Mouse (Mus musculus) lung, embryonic 16.5 days (tissue): ENCODE measurements at regions not wholly inside any gene's neighbourhood (a gene's known extent, or its start where the extent isn't known, plus 50 kb on each side); places are given as distances from the start of the nearest gene placed in this dataset.

Source experiments
- ATAC-seq: fragments of 200-750 bp; cut with Nextera tagmentation; 2 replicates; pipeline ENCODE4 v1.8.0; 2017; ENCODE audit warnings: low read depth, mild to moderate bottlenecking, moderate library complexity
- H3K27ac ChIP-seq: fragments of 300-500 bp; sonication (generic); 2 replicates; pipeline ENCODE4 v1.5.1; 2014; ENCODE audit warnings: mild to moderate bottlenecking, control low read depth, low read length
- H3K27me3 ChIP-seq: fragments of 300-500 bp; sonication (generic); 2 replicates; pipeline ENCODE4 v1.6.1; 2014; ENCODE audit warnings: low read depth, low read length, mixed read lengths; ENCODE audit not compliant: control insufficient read depth, insufficient read depth
- H3K36me3 ChIP-seq: fragments of 300-500 bp; sonication (generic); 2 replicates; pipeline ENCODE4 v1.6.1; 2014; ENCODE audit warnings: low read length; ENCODE audit not compliant: control insufficient read depth, insufficient read depth
- H3K4me1 ChIP-seq: fragments of 300-500 bp; sonication (generic); replicated peaks from 2 replicates; pipeline ENCODE4 v1.6.1; 2014; ENCODE audit warnings: low read length, mixed read lengths; ENCODE audit not compliant: control insufficient read depth, insufficient read depth
- H3K4me2 ChIP-seq: fragments of 300-500 bp; sonication (generic); 2 replicates; pipeline ENCODE4 v1.6.1; 2014; ENCODE audit warnings: low read depth, low read length, control low read depth
- H3K4me3 ChIP-seq: fragments of 300-500 bp; sonication (generic); 2 replicates; pipeline ENCODE4 v1.5.1; 2014; ENCODE audit warnings: mild to moderate bottlenecking, low read length, control low read depth
- H3K9ac ChIP-seq: fragments of 300-500 bp; sonication (generic); 2 replicates; pipeline ENCODE4 v1.6.1; 2014; ENCODE audit warnings: low read length, control low read depth
- H3K9me3 ChIP-seq: fragments of 300-500 bp; sonication (generic); 2 replicates; pipeline ENCODE4 v1.6.1; 2016; ENCODE audit warnings: low read length; ENCODE audit not compliant: control insufficient read depth
- WGBS: fragments of 180-500 bp; shearing (Covaris S2); extraction: QIAGEN DNeasy Blood & Tissue Kit; methylation state at CpG from one replicate; pipeline ENCODE4 v1.1.7; 2014; 5-methylcytosine and 5-hydroxymethylcytosine counted together

DNA sequence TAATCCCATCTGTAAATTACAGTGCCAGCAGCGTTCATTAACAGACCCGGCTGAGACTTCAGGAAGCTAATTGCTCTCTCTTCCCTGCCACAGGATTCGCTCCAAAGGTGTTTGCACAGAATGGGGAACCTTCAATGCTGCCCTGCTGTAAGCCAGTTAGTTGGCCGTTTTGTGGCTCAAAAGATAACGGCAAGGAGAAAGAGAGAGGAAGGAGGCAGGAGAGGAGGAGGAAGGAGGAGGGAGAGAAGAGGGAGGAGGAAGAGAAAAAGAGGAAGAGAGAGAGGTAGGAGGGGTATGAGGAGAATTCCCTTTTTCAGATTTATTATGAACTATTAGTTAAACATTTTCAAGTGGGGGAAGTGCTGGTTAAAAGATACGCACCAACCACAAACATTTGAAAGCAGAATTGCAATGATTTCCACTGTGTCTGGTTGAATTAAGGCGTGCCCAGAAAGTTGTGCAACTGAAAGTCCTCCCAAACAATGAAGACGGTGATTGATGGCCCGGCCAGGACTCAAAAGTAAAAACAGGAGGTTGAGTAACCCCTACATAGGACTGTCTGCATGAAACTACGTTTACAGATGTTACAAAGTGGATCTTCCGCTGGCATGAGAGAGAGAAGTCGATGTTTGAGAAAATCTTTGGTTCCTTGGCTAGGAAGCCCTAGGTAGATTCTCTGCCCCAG is 273.6 kb downstream of the Mreg start:
- H3K4me3 ChIP-seq = no peak overlapping the region
- H3K9ac ChIP-seq = 0 out of 2 replicates have a peak overlapping the region, but pooled peaks have one; percentile 7
- H3K4me2 ChIP-seq = peak overlapping the region; percentile 8; the same call in 1 of the 2 replicates
- H3K4me1 ChIP-seq = peaks cover 25% of the 10 kb centered on the region
- H3K9me3 ChIP-seq = no peaks in the 10 kb centered on the region
- no peaks in the 10 kb centered on the region for H3K36me3 ChIP-seq
- no peak overlapping the region for H3K27ac ChIP-seq
- WGBS = 20% methylated on average over 12 of the region's 12 CpGs
- no peaks in the 10 kb centered on the region for H3K27me3 ChIP-seq
- no peak for ATAC-seq

DNA sequence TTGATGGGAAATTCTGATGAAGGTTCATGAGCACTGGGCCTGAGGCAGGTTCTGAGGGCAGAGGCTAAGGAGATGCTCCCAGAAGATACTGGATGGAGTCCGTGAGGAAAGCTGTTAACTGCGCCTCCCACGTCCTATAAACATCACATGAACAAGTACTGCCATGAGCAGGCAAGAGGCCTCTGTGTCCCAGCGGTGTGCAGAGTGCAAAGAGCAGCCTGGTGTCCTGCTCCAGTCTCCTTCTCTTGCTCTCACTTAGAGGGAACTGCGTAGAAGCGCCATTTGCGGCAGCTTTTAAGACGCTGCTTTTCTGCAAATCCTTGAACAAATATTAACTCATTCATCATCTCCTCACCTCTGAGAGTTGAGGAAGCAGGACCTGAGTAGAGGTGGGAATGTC is 274.2 kb downstream of the Mreg start:
- H3K36me3 ChIP-seq = no peaks in the 10 kb centered on the region
- ATAC-seq = no peak
- H3K4me2 ChIP-seq = peak overlapping the region; percentile 8; the same call in 1 of the 2 replicates
- H3K27me3 ChIP-seq = no peaks in the 10 kb centered on the region
- 29% methylated on average over 8 of the region's 8 CpGs for WGBS
- no peaks in the 10 kb centered on the region for H3K9me3 ChIP-seq
- no peak overlapping the region for H3K4me3 ChIP-seq
- H3K9ac ChIP-seq = 0 out of 2 replicates have a peak overlapping the region, but pooled peaks have one; percentile 7
- H3K4me1 ChIP-seq = peaks cover 25% of the 10 kb centered on the region
- H3K27ac ChIP-seq = no peak overlapping the region

DNA sequence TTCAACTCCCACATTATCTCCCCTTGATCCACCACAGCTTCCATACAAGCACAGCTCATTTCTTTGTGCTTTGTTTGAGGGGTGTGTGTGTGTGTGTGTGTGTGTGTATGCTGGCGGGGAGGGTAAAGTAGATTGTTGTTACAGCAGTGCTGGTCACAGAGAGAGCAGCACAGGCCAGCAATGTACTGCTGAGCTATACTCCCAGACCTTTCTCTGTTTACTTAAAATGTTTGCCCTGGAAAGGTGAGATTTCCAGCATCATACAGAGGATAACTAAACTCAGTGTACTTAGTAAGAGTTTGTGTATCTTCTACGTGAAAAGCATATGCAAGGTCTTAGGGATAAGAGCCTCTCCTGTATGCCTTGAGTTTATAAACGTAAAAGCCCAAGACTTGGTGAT is 274.9 kb downstream of the Mreg start:
- Histone ChIP-seq H3K4me2 (no peak overlapping the region), H3K36me3 (no peaks in the 10 kb centered on the region), H3K4me3 (no peak overlapping the region), H3K27ac (no peak overlapping the region), H3K9ac (no peak overlapping the region), H3K4me1 (peaks cover 22% of the 10 kb centered on the region), H3K9me3 (no peaks in the 10 kb centered on the region), H3K27me3 (no peaks in the 10 kb centered on the region)
- 58% methylated on average over 3 of the region's 3 CpGs for WGBS
- ATAC-seq = no peak

DNA sequence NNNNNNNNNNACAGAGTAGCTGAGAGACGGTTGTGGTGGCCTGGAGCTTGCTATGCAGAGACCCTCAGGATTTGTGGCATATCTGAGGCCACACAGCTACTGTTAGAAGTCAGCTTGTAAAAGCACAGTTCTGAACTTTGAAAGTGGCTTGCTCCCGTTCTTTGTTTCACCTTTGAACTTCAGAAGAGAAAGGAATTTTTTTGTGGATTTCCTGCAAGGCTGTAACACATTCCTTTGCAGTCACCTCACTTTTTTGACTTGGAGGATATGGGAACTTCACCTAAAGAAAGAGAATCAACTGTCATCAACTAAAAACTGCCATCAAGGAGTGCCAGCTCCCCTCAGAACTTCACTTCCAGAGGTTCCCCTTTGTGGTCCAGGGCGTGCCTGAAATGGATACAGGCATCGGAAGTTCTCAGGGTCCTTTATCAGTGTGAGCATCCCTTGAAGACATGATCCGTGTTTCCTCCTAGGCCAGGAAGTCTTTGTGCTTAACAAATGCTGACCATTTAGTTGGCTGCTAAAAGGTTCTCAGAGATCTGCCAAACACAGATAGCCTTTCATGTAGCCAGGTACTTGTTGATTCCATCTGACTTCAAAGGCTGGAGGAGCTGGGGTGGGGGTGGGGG is 275.5 kb downstream of the Mreg start:
- no peak overlapping the region for H3K4me2 ChIP-seq
- WGBS = 24% methylated on average over 5 of the region's 5 CpGs
- H3K27ac ChIP-seq = no peak overlapping the region
- no peaks in the 10 kb centered on the region for H3K9me3 ChIP-seq
- peaks cover 22% of the 10 kb centered on the region for H3K4me1 ChIP-seq
- no peaks in the 10 kb centered on the region for H3K27me3 ChIP-seq
- ATAC-seq = no peak
- no peak overlapping the region for H3K4me3 ChIP-seq
- no peaks in the 10 kb centered on the region for H3K36me3 ChIP-seq
- no peak overlapping the region for H3K9ac ChIP-seq

DNA sequence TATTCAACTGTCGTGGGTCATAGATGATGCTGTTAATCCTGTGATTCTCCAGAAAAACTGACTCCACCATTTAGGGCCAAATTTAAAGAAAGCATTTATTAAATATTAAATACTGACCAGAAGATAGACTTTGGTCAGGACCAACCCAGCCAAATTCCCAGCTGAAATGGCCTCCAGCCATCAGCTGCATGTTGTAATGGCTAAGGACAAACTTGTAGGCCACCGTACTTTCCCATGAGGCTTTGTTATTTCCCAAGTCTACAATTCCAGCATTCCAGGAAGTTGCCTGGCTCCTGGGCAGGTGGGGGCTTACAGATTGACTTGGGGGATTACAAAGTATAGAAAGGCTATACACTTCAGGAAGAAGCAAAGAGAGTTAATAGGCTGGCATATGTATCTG is 272.5 kb upstream of the Fn1 start:
- Histone ChIP-seq H3K36me3 (no peaks in the 10 kb centered on the region), H3K4me3 (no peak overlapping the region), H3K27ac (no peak overlapping the region), H3K4me1 (no peaks in the 10 kb centered on the region), H3K27me3 (no peaks in the 10 kb centered on the region), H3K9me3 (no peaks in the 10 kb centered on the region), H3K9ac (no peak overlapping the region), H3K4me2 (no peak overlapping the region)
- no peak for ATAC-seq
- 85% methylated on average over 2 of the region's 2 CpGs for WGBS

DNA sequence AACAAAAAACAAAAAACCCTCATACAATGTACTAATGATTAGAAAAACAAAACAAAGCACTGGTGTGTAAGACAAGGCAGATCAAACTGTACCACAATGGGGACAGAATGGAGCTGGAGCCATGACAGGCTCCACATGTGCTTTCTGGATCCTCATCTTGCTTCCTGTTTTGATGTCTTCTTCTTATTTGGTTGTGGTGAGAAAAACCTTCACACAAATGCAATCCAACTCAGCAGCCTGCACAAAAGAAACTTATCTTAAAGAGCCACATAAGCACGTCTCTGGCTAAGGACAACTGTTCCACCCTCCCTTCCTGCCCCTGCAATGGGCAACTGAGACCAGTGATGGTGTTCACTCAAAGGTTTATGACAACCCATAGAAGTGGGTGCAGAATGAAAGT is 271.9 kb upstream of the Fn1 start:
- H3K27ac ChIP-seq = no peak overlapping the region
- H3K27me3 ChIP-seq = no peaks in the 10 kb centered on the region
- no peak for ATAC-seq
- no peak overlapping the region for H3K9ac ChIP-seq
- no peaks in the 10 kb centered on the region for H3K4me1 ChIP-seq
- H3K4me2 ChIP-seq = no peak overlapping the region
- no peaks in the 10 kb centered on the region for H3K36me3 ChIP-seq
- no peaks in the 10 kb centered on the region for H3K9me3 ChIP-seq
- WGBS = 76% methylated on average over 1 of the region's 1 CpGs
- H3K4me3 ChIP-seq = no peak overlapping the region

DNA sequence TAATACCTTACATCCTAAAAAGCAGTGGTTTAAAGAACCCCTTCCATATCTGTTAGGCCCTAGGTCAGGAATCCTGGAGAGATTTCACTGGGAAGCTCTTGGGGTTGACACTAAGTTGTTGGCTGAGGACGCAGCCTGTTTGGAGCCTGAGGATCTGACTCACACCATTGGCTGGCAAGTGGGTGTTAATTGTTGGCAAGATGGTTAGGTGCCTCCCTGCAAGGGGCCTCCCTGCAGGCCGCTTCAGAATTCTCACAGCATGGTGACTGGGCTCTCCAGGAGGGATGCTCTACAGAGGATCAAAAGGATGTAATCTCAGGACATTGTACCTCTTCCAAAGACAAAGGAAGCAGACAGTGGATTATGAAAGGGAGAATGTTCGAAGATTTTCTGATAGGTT is 270.7 kb upstream of the Fn1 start:
- no peaks in the 10 kb centered on the region for H3K36me3 ChIP-seq
- 70% methylated on average over 3 of the region's 3 CpGs for WGBS
- no peak overlapping the region for H3K4me2 ChIP-seq
- H3K4me1 ChIP-seq = no peaks in the 10 kb centered on the region
- no peak for ATAC-seq
- no peak overlapping the region for H3K9ac ChIP-seq
- H3K9me3 ChIP-seq = no peaks in the 10 kb centered on the region
- H3K27me3 ChIP-seq = no peaks in the 10 kb centered on the region
- no peak overlapping the region for H3K4me3 ChIP-seq
- no peak overlapping the region for H3K27ac ChIP-seq

DNA sequence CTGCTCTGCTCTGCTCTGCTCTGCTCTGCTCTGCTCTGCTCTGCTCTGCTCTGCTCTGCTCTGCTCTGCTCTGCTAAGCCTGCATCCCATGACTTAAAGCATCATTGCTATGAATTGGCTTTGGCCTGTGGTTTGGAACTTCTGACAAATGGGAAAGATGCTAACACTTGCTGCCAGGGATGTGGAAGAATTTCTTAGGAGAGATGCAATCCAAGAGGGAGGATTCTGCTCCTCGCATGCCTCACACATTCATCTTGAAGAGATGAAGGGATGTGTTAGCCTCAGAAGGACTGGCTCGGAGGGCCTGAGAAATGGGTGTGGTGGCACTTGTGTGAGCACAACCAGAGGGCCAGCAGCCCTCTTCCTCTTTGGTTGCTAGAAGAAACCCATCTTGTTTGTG is 268.5 kb upstream of the Fn1 start:
- H3K27ac ChIP-seq = no peak overlapping the region
- no peaks in the 10 kb centered on the region for H3K27me3 ChIP-seq
- H3K4me3 ChIP-seq = no peak overlapping the region
- WGBS = 59% methylated on average over 2 of the region's 2 CpGs
- no peak overlapping the region for H3K4me2 ChIP-seq
- H3K36me3 ChIP-seq = no peaks in the 10 kb centered on the region
- no peak overlapping the region for H3K9ac ChIP-seq
- ATAC-seq = no peak
- H3K9me3 ChIP-seq = no peaks in the 10 kb centered on the region
- no peaks in the 10 kb centered on the region for H3K4me1 ChIP-seq

DNA sequence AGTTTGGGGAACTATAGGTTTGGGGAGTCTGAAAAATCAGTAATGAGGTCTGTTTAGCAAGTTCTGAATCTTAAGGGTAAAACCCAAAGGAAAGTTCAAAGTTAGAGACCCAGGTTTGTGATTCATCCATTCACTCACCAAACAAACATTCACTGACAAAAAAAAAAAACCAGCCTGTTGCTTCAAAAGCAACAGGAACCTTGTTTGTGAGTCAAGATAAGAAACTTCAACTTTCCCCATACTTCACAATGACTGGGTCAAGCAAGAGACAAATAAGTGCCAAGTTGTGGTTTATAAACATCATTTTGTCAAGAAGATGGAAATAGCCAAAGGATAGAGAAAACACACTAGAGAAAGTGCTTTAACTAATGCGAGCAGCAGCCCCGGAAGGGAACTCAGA is 266.9 kb upstream of the Fn1 start:
- 71% methylated on average over 2 of the region's 2 CpGs for WGBS
- H3K4me1 ChIP-seq = no peaks in the 10 kb centered on the region
- H3K4me2 ChIP-seq = no peak overlapping the region
- H3K9ac ChIP-seq = no peak overlapping the region
- no peaks in the 10 kb centered on the region for H3K27me3 ChIP-seq
- no peaks in the 10 kb centered on the region for H3K9me3 ChIP-seq
- no peak overlapping the region for H3K27ac ChIP-seq
- no peak for ATAC-seq
- no peaks in the 10 kb centered on the region for H3K36me3 ChIP-seq
- no peak overlapping the region for H3K4me3 ChIP-seq
